Mouse (Mus musculus) E14TG2a.4 (cell line): ENCODE measurements around the gene Clock.

Experiments
- CTCF ChIP-seq: conservative IDR thresholded peaks from 2 replicates; pipeline ENCODE4 v1.5.1; 2014; ENCODE audit warnings: low read length
- NANOG ChIP-seq: IDR thresholded peaks from 2 replicates; pipeline ENCODE4 v1.6.1; 2014; ENCODE audit warnings: borderline replicate concordance, low read length, mixed read lengths
- POU5F1 ChIP-seq: IDR thresholded peaks from 2 replicates; pipeline ENCODE4 v1.6.1; 2014; ENCODE audit warnings: low read length, borderline replicate concordance

DNA sequence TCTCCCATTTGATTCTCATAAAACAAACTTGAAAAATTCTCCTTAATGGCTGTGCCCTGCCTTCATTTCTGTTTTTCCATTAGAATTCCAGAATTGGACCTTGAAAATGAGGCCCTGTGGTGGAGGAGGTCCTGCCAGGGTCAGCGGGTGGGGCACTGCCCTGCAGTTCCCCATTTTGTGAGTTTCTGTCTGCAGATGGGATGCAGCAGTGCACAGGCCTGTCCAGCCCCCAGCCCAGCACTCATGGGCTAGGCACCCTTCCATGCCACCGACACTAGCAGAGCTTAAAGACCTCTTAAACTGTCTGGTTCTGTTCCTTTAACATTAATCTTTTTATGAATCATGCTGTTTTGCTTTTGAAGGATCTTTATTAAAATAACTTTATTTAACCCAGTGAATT is 98.7 kb downstream of the Clock start:
- TF ChIP-seq CTCF (no peak), NANOG (no peak), POU5F1 (no peak)
